Mouse (Mus musculus) forebrain, embryonic 11.5 days (tissue): ENCODE results near the gene Lrrc26. TPM values are rescaled to one million over a fixed set of nuclear protein-coding genes. Genes with fewer than 3 reads are reported as not detected.

Experiments
- ATAC-seq: fragments of 200-750 bp; cut with Nextera tagmentation; replicated peaks from 2 replicates; pipeline ENCODE4 v1.8.0; 2017; ENCODE audit warnings: moderate TSS enrichment; ENCODE audit not compliant: low FRiP score
- DNase-seq: peaks from one replicate; pipeline ENCODE4 v3.0.0-alpha.2; 2017; ENCODE audit warnings: low spot score
- H3K27ac ChIP-seq: fragments of 300-500 bp; sonication (generic); 2 replicates; pipeline ENCODE4 v1.5.1; 2014; ENCODE audit warnings: low read depth, low read length
- H3K27me3 ChIP-seq: fragments of 300-500 bp; sonication (generic); 2 replicates; pipeline ENCODE4 v1.6.1; 2014; ENCODE audit warnings: mild to moderate bottlenecking, low read length, mixed read lengths; ENCODE audit not compliant: control insufficient read depth, insufficient read depth
- H3K36me3 ChIP-seq: fragments of 300-500 bp; sonication (generic); 2 replicates; pipeline ENCODE4 v1.6.1; 2014; ENCODE audit warnings: mild to moderate bottlenecking, low read length, moderate library complexity, mixed read lengths; ENCODE audit not compliant: control insufficient read depth, insufficient read depth
- H3K4me1 ChIP-seq: fragments of 300-500 bp; sonication (generic); replicated peaks from 2 replicates; pipeline ENCODE4 v1.6.1; 2014; ENCODE audit warnings: low read length, mixed read lengths; ENCODE audit not compliant: control insufficient read depth, insufficient read depth
- H3K4me2 ChIP-seq: fragments of 300-500 bp; sonication (generic); 2 replicates; pipeline ENCODE4 v1.6.1; 2014; ENCODE audit warnings: low read depth, mild to moderate bottlenecking, low read length, moderate library complexity, mixed read lengths; ENCODE audit not compliant: severe bottlenecking
- H3K4me3 ChIP-seq: fragments of 300-500 bp; sonication (generic); 2 replicates; pipeline ENCODE4 v1.5.1; 2014; ENCODE audit warnings: low read depth, low read length
- H3K9ac ChIP-seq: fragments of 300-500 bp; sonication (generic); 2 replicates; pipeline ENCODE4 v1.6.1; 2014; ENCODE audit warnings: low read length
- H3K9me3 ChIP-seq: fragments of 300-500 bp; sonication (generic); 2 replicates; pipeline ENCODE4 v1.6.1; 2016; ENCODE audit warnings: low read length, mixed read lengths; ENCODE audit not compliant: control insufficient read depth
- WGBS: fragments of 180-500 bp; shearing (Covaris S2); extraction: QIAGEN DNeasy Blood & Tissue Kit; methylation state at CpG from one replicate; pipeline ENCODE4 v1.1.7; 2014; 5-methylcytosine and 5-hydroxymethylcytosine counted together
- polyA plus RNA-seq: library from polyadenylated mRNA; unstranded; fragments of >200 nt; fragmentation: Nextera tagmentation; extraction: Ambion mirVana; gene quantifications from 2 replicates; pipeline ENCODE4 v1.2.1, GENCODE M21; 2014

The Lrrc26 gene
- polyA plus RNA-seq, 1 experiment from 2014 or later, result not detected

DNA sequence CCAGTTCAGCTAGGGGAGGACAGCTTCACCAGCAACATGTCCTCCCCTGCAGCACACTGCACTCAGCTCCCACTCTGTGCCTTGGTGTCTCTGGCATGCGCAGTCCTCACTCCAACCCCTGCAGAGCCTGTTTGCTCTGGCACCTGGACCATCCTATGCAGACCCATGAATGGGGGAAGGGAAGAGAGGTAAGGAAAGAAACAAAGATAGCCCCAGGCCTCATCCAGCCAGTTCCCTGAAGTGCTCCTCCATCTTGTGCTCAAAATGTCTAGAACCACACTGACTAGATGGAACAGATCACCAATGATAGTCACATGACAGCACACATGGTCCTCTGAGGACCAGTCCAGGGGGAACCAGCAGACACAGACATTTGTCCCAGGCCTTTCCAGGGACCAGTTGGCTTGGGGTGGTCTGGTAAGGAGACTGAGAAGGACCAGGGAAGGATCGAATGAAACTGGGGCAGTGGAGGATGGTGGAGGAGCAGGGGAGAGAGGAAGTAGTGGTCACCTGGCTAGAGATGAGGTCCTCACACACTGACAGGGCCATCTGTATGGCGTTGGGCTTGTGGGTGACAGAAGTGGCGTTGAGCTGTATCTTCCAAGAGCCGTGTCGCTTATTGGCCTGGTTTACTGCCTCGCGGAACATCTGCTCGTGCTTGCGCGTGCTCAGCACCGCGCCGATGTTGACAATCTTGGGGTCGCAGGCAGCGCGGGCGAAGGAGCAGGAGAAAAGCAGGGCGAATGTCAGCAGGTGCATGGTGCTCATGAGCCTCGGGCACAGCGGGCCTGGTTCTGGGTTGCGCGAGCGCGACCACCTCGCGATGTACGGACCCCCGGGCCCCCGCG is 28.6 kb downstream of the Lrrc26 start:
- peaks cover 3% of the 10 kb centered on the region; the same call in 1 of the 2 replicates for H3K4me1 ChIP-seq
- no peak overlapping the region for H3K27ac ChIP-seq
- no peaks in the 10 kb centered on the region for H3K9me3 ChIP-seq
- no peak for DNase-seq
- H3K4me2 ChIP-seq, result peak overlapping the region; percentile 57
- no peak overlapping the region; the same call in 1 of the 2 replicates for H3K9ac ChIP-seq
- H3K36me3 ChIP-seq, result no peaks in the 10 kb centered on the region
- 0 out of 2 replicates have a peak, but pooled peaks have one; percentile 7 for ATAC-seq
- peaks cover 23% of the 10 kb centered on the region for H3K27me3 ChIP-seq
- 8% methylated on average over 31 of the region's 31 CpGs for WGBS
- peak overlapping the region; percentile 28 for H3K4me3 ChIP-seq

DNA sequence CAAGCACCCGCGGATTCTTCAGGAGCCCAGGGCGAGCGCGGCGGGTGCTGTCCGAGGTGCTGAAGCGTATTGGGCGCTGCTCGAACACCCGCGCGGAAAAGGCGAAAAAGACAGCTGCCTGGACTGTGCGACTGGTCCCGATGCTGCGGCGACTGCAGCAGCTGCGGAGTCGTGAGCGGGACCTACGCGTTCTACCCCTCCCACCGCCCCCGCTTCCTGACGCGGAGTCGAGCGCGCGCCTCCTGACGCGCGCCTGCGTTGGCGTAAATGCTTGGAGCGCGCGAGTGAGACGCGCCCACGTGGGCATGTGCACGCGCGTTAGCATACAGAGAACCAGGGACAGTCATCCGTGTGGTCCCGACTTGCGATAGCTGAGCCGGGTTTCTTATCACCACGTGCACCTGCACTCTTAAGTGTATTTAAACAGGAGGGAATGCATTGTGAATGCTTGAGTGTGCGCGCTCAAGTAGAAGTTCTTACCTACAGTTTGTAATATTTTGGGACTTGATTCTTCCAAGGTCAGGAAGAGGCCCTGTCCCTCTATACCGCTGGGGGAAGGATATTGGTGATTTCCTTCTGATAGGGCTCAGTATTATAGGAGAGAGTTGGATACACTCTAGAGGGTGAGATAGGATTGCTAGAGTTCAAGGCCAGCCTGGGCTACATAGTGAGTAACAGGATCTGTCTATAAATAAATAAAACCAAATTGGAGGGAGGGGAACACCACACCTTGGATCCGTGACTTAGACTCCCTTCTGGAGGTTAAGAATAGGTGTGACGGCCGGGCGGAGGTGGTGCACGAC is 29.5 kb downstream of the Lrrc26 start, which contains the start of gene Grin1:
Gene Grin1, minus strand, starts transcription at position 217 of the 803 bp plus-strand sequence.
- H3K9ac ChIP-seq, result peak within 1 kb of the TSS; percentile 24; the same call in 1 of the 2 replicates
- peak within 1 kb of the TSS; percentile 57 for H3K4me2 ChIP-seq
- DNase-seq (peak; percentile 90), ATAC-seq (0 out of 2 replicates have a peak, but pooled peaks have one; percentile 44)
- H3K9me3 ChIP-seq, result no peaks in the 10 kb centered on the region
- H3K36me3 ChIP-seq, result no peaks in the 10 kb centered on the region
- peaks cover 3% of the 10 kb centered on the region; the same call in 1 of the 2 replicates for H3K4me1 ChIP-seq
- H3K27ac ChIP-seq, result no peak within 1 kb of the TSS
- peaks cover 23% of the 10 kb centered on the region for H3K27me3 ChIP-seq
- peak within 1 kb of the TSS; percentile 28 for H3K4me3 ChIP-seq
- WGBS, result 10% methylated on average over 58 of the region's 58 CpGs

- Histone ChIP-seq H3K36me3 (no peaks in the 10 kb centered on the region), H3K4me1 (peaks cover 3% of the 10 kb centered on the region; the same call in 1 of the 2 replicates), H3K9me3 (no peaks in the 10 kb centered on the region), H3K4me3 (no peak overlapping the region), H3K27me3 (peaks cover 23% of the 10 kb centered on the region), H3K27ac (no peak overlapping the region), H3K9ac (no peak overlapping the region), H3K4me2 (no peak overlapping the region)
- ATAC-seq (no peak), DNase-seq (no peak)
- WGBS, result 40% methylated on average over 2 of the region's 2 CpGs
Measured at GRCm38 (mm10) chr2:25320084-25320483, 30.4 kb downstream of the Lrrc26 start.

- Histone ChIP-seq H3K27ac (no peak overlapping the region), H3K4me3 (no peak overlapping the region), H3K9ac (no peak overlapping the region), H3K36me3 (no peaks in the 10 kb centered on the region), H3K4me2 (no peak overlapping the region), H3K27me3 (no peaks in the 10 kb centered on the region), H3K4me1 (no peaks in the 10 kb centered on the region), H3K9me3 (no peaks in the 10 kb centered on the region)
- WGBS, result 80% methylated on average over 2 of the region's 2 CpGs
- ATAC-seq (no peak), DNase-seq (no peak)
Measured at GRCm38 (mm10) chr2:25326036-25326435, 36.3 kb downstream of the Lrrc26 start.

DNA sequence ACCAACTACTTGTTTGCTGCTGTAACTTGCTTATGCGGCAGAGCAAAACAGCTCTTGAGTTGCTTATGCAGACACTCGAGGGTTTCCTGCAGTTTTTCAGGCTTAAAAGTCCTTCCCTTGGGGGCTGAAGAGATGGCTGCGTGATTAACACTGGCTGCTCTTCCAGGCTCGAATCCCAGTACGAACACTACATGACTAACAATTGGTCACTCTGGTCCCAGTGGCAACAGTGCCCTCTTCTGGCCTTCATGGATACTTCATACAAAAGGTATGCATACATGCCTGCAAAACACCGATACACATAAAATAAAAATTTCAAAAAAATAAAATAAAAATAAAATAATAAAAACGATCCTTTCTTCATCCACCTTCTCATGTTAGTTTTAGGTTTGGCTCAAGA is 38.7 kb downstream of the Lrrc26 start:
- ATAC-seq (no peak), DNase-seq (no peak)

GRCm38 (mm10) chr2:25331470-25331869 is 41.8 kb downstream of the Lrrc26 start:
- no peak for ATAC-seq
- H3K36me3 ChIP-seq, result no peaks in the 10 kb centered on the region
- peak overlapping the region; percentile 92 for H3K9ac ChIP-seq
- WGBS, result 63% methylated on average over 9 of the region's 9 CpGs
- peak overlapping the region; percentile 91 for H3K4me3 ChIP-seq
- no peaks in the 10 kb centered on the region for H3K9me3 ChIP-seq
- no peak overlapping the region for H3K27ac ChIP-seq
- DNase-seq, result no peak
- no peaks in the 10 kb centered on the region for H3K27me3 ChIP-seq
- peak overlapping the region; percentile 54 for H3K4me2 ChIP-seq
- H3K4me1 ChIP-seq, result peaks cover 6% of the 10 kb centered on the region; the same call in 1 of the 2 replicates

More for the DNA sequence above, 38.7 kb downstream of the Lrrc26 start:
- Histone ChIP-seq H3K9ac (no peak overlapping the region), H3K27me3 (no peaks in the 10 kb centered on the region), H3K4me3 (no peak overlapping the region), H3K4me2 (no peak overlapping the region), H3K27ac (no peak overlapping the region), H3K9me3 (no peaks in the 10 kb centered on the region), H3K36me3 (no peaks in the 10 kb centered on the region), H3K4me1 (peaks cover 3% of the 10 kb centered on the region; the same call in 1 of the 2 replicates)
- WGBS, result 38% methylated on average over 7 of the region's 7 CpGs

DNA sequence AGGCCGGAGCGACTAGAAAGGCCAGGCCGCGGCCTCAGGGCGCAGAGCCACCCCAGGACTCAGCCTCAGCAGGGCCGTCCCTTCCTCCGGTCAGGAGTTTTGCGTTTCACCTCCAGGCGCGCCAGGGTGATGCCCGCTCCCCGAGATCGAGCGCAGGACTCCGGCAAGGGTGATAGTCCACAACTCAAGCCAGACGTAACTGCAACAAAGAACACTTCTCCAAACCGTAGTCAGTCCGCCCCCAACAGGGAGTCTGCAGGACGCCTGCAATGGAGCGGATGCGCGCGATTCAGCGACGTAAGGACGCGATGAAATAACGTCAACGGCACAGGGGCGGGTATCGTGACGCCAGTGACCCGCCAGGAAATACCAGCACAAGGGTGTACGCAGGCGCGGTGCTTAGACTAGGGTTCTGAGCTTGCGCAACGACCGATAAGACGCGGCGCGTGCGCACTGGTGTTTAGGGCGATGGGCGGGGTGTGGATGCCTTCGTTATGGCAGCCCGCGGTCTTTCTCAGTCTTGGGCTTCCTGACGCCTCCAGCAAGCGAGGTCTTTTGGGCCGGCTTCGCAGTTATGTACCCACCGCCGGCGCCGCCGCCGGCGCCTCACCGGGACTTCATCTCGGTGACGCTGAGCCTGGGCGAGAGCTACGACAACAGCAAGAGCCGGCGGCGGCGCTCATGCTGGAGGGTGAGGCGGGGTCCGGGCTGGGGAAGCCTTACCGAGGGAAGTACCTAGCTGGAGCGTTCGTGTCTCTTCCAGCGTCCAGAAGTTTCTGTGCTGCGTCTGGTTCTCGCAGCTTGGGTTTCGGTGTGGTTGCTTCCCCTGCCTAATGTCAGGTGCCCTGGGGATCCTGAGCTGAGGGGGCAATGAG is 42.8 kb downstream of the Lrrc26 start, which contains the start of gene Man1b1:
Gene Man1b1, plus strand, starts transcription at position 53 of the 875 bp plus-strand sequence.
- Histone ChIP-seq H3K4me2 (peak within 1 kb of the TSS; percentile 81), H3K4me3 (peak within 1 kb of the TSS; percentile 91), H3K27ac (peak within 1 kb of the TSS; percentile 70), H3K36me3 (peaks cover 3% of the 10 kb centered on the region; the same call in 1 of the 2 replicates), H3K4me1 (peaks cover 6% of the 10 kb centered on the region; the same call in 1 of the 2 replicates), H3K27me3 (no peaks in the 10 kb centered on the region), H3K9me3 (no peaks in the 10 kb centered on the region), H3K9ac (peak within 1 kb of the TSS; percentile 92)
- peak; percentile 99 for DNase-seq
- WGBS, result under 1% methylated on average over 78 of the region's 78 CpGs
- ATAC-seq, result peak; percentile 98
